Mouse (Mus musculus): ENCODE data around the gene Ugt1a9.
A peak's percentile ranks its signal among the peaks of the same experiment; 100 is the strongest.

Gene Ugt1a9

DNA sequence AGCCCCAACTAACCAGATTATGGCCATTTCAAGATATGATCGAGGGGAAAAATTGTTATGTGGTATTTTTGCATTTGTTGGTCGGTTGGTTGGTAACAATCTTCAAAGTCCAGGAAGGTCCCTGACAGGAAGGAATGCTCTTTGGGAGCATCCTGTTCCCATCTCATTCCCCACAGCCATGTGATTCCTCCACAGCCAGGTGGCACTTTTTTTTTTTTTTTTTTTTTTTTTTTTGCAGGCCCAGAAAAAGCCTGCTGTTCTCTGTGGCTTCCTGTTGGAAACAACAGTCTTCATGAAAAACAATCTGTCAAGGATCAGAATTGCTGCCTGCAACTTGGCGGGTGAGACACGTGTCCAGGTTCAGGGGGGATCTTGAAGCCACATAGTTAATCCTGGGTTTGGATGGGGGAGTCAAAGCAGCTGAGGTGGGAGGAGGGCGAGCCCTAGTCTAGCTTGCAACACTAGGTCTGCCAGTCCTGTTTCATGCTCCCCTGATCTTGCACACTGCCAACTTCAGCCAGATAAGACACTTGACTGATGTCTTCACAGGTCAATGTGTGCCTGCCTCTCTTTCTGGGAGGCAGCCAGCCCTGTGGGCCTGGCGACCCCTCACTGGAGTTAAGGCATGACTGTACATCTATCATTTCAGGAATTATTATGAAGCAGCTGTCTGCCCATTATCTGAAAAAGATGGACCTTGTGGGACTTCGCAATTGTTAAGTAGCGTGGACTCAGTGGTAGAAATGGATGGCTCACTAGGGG is 188.5 kb downstream of the Ugt1a9 start:
- DNase-seq (ENCODE audit: low spot score in 2 of 2) = no peak

DNA sequence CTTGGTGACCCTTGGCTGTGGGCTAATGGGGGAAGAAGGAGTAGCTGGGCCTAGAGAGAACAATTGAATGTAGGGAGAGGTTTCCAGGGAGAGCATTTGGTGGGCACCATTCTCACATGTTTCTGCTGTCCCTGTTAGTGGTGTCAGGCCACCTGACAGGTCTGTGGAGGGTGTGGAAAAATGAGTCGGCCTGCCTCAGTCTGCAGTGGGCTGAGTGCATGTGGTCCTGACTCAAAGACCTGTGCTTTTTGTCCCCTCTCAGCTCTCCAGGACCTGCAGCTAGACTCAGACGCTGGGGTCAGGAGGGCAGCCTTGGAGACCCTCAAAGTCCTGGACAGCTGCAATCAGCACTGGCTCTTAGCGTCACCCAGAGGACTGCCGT is 189.0 kb downstream of the Ugt1a9 start:
- DNase-seq (ENCODE audit: low spot score in 2 of 2) = no peak

DNA sequence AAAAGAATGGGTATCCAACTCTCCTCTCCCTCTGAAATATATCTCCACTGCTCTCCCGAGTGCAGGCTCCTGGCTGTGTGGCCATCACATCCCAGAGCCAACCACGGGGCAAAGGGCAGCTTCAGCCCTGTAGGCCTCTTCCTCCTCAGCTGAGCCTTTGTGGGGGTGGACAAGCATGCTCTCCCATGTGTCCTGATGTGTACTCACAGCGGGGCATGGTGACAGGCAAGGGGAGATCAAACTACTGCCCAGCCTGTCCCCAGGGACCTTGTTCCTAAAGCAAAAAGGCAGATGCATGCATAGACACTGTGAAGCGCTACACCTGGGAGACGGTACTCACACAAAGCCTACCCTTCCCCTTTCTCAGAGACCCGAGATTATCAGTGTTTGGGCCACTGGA is 189.5 kb downstream of the Ugt1a9 start:
- no peak for DNase-seq (ENCODE audit: low spot score in 2 of 2)

DNA sequence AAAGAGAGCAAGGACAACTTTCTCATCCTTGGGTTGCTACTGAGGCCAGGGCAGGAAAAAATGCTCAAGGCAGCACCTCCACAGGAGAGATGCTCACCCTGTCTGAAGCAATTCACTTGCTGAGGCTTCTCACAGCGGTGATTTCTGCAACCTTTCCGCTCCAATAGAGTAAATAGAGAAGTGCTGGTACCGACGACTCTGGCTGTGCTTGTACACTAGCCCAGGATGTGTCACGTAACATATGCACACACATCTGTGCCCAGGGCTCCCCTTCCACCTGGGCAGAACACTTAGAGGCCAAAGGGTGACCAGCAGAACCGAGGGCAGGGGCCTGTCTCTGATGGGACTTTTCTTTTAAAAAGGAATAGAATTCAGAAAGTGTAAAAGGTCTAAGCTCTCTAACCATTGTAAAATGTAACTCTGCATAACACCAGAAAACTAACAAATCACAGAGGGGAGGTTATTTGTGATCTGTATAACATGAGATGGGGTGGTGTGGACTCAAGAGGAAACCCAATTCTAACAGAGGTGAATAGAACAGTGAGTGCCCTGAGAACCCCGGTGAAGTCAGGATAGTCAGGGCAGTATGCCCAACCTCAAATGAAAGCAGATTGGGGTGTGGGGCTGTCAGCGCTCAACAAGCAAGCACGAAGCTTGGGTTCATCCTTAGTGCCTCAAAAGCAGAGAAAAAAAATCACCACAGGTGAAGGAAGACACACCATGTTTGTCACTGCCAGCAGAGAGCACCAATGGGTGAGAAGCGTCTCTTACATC is 190.2 kb downstream of the Ugt1a9 start:
- no peak for DNase-seq (ENCODE audit: low spot score in 2 of 2)

DNA sequence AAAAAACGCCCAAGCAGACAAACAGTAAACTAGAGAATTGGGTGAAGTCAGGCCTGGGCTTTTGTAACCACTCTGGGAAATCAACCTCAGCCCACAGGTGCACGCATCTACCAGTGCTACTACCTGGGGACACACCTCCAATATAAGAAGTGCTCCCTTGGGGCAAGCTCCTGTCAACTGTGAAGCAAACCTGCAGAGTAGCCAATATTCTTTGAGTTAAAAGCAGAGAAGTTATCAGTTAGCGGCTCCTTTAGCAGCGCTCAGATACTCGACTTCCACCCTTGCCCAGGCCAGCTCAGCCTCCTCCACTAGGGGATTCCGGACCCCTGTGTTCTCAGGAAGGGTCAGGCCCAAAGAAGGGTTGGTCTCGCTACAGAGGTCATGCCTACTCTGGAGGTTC is 191.1 kb downstream of the Ugt1a9 start:
- no peak for DNase-seq (ENCODE audit: low spot score in 2 of 2)

DNA sequence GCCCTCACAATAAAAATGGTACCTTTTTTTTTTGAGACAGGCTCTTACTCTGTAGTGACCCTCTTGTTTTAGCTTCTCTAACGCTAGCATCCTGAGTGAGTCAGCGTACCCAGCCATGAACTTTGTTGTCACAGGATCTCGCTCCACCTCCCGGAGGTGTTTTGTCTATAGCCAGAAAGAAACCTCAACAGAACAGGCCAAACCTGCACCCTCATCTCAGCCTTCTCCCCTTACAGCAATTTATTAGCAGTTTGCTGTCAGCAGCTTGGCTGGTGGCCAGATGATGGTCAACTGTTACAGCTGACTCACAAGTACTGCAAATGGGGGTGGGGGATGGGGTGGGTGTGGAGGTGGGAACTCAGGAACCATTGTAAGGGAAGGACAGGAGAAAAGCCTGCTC is 191.7 kb downstream of the Ugt1a9 start:
- DNase-seq (ENCODE audit: low spot score in 2 of 2) = peak in 1 of 2 experiments; percentile 68

DNA sequence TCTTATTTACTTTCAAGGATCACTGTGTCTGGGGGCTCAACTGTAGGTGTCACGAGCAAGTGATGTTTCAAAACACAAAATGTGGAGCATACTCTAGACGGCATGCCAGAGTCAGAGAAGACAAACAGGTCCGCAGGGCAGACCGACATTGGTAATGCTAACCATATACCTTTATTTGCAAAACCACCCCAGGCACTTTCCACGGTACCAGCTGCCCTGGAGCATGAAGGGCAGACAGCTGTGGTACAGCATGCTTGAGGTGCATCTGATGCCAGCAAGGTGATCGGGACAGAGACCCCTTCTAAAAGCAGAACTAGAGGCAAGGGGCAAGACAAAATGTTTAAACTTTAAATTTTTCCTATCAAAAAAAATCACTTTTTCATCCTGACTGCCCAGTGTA is 192.4 kb downstream of the Ugt1a9 start:
- no peak for DNase-seq (ENCODE audit: low spot score in 2 of 2)

DNA sequence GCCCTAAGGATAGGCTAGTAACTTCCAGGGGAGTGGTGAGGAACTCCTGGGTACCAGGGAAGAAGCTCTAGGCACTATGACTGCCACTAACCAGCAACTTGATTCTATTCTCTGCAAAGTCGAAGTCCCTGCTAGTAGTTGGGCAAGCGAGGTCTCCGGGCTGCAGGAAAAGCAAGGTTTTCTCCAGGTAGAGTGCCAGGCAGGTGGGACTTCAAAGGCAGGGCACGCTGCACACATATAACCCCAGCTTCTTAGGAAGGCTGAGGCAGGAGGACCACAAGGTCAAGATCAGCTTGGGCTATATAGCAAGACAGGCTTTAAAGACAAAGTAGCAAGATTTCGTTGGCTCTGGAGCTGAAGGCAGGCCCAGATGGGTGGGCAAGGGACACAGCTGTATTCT is 193.2 kb downstream of the Ugt1a9 start:
- no peak for DNase-seq (ENCODE audit: low spot score in 2 of 2)

DNA sequence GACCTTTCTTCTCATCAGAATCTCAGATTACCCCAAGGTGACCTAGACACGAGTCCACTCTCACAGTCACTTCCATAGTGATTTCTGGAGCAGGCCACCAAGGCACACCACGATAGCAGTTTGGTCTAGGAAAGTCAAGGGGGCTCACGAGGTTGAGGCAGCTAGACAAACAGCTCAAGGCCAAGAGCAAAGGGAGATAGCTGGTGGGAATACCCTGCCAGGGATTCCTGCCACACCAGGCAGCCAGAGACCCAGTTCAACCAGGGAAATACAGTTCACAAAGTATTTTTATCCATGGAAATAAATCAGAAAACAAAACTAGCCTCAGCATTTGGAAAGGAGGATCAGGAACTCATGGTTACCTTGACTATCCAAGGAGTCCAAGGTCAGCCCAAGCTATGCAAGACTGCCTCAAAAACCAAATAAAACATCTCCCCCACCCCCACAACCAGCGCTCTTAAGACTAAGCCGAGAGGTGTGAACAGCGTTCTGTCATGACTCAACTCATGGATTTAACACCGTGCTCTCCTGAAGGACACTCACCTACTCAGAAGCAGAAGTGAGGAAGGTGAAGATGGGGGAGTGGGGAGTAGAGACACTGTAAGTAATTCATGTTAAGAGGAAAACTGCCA is 193.8 kb downstream of the Ugt1a9 start:
- no peak for DNase-seq (ENCODE audit: low spot score in 2 of 2)

DNA sequence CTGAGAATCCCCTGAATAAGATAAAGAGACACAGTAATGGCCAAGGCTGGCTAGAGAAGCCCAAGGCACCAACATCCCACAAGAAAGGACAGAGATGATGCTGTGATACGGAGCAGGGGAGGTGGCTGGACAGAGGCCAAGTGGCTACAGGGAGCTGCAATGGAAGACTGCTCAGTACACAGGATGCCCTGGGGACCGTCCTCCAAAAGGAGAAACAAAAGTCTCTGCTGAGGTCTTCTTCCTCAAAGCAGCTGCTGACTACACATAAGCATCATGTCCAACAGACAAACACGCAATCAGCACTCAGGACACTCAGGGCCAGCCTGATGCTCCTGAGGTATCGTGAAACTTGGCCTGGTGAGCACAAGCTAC is 194.3 kb downstream of the Ugt1a9 start:
- no peak for DNase-seq (ENCODE audit: low spot score in 2 of 2)

DNA sequence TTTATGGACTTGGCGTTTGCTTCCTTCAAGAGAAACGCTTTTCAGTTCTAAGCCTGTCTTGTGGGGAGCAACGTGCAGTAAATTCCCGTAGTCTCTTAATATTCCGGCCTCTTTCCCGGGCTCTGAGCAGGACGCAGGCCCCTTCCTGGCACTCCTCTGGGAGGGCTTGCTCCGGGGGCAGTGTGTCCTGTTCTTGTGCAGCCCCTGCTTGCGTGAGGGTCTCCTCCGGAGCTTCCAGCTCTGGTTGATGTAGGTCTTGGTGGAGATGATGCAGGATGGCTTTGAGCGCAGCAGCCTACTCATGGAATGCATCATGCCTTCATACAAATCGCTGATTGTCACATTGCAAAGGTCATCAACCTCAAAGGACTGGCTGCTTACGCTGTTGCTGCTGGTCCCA is 195.5 kb downstream of the Ugt1a9 start:
- no peak for DNase-seq (ENCODE audit: low spot score in 2 of 2)

DNA sequence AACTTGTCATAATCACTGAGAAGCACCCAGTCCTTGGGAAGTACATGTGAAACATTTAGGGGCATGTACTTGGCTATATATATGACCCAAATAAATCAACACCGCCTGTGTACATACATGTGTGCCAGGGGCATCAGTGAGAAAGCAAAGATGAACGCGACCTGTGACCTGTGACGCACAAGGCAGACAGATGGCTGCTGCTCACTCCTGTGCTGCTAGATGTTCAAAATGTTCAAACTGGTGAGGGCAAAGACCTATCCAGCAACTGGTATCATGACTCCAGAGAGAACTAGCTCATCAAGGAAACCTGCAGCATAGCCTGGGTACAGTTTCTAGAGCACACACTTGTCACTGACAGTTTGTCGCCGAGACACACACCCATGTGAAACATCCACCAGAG is 196.9 kb downstream of the Ugt1a9 start:
- no peak for DNase-seq (ENCODE audit: low spot score in 2 of 2)

DNA sequence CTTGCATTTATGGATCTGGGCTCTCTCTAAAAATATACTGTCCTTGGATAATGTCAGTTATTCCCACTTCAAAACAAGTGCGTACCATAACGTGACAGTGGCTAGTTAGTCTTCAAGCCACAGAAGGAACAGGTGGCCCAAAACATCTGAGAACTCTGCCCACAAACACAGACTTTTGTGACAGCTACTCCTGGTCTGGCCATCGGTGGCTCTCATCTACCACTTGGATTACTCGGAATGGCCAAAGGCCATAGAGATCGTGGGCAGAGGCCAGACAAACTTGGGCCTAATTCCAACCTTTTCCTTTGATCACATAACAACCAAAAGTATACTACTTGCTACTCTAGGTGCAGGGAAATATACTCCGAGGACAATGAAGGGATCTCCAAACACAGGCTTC is 197.5 kb downstream of the Ugt1a9 start:
- DNase-seq (ENCODE audit: low spot score in 2 of 2) = no peak
